Mouse (Mus musculus): ENCODE data around the gene Eva1b. TPM values are rescaled to one million over a fixed set of nuclear protein-coding genes. Genes with fewer than 3 reads are reported as not detected.

Gene Eva1b
- polyA plus RNA-seq, 1 experiment from 2014 or later, result 10.0 TPM

DNA sequence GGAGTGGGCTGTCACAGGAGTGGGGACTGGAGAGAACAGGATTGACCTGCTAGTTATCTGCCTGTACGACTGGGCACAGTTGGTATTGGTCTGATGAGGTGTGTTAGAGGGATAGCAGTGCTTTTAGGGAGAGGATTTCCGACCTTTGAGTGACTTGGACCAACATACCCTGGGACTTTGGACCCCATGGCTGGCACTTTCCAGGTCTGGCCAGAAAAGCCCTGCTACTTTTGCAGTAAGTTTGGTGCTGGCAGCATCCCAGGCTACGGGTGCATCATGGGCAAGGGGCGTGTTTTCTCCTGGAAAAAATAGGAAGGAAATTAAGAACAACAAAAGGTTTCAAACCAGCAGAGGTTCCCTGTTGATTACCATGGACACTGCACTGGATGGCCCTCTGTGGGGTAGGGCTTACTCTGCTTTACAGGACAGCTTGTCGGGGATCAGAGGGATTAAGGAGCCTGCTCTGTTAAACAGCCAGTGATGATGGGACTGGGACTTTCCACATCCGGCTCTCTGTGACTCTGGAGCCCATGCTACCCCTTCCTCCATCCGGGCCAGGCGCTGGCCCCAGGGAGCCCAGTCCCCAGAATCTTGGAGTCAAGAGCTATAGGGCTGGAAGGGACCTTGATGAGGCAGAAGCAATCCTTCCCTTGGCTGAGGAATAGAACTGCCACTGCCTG, 39.3 kb upstream of the Eva1b start:
- Histone ChIP-seq H3K27me3 (ENCODE audit: control insufficient read depth, insufficient read depth, low read depth, low read length) (no peaks in the 10 kb centered on the region), H3K9ac (ENCODE audit: low read depth, low read length) (no peak overlapping the region), H3K4me2 (ENCODE audit: low read length) (no peak overlapping the region), H3K4me3 (ENCODE audit: low read depth, low read length) (no peak overlapping the region), H3K27ac (ENCODE audit: low read length) (no peak overlapping the region), H3K4me1 (ENCODE audit: control insufficient read depth, insufficient read depth, low read length) (peaks cover 44% of the 10 kb centered on the region), H3K36me3 (ENCODE audit: control insufficient read depth, insufficient read depth, low read length) (no peaks in the 10 kb centered on the region), H3K9me3 (replicated peaks; ENCODE audit: control insufficient read depth, low read length, poor library complexity, severe bottlenecking) (no peaks in the 10 kb centered on the region)
- WGBS, result 23% methylated on average over 8 of the region's 8 CpGs
- no peak for ATAC-seq

DNA sequence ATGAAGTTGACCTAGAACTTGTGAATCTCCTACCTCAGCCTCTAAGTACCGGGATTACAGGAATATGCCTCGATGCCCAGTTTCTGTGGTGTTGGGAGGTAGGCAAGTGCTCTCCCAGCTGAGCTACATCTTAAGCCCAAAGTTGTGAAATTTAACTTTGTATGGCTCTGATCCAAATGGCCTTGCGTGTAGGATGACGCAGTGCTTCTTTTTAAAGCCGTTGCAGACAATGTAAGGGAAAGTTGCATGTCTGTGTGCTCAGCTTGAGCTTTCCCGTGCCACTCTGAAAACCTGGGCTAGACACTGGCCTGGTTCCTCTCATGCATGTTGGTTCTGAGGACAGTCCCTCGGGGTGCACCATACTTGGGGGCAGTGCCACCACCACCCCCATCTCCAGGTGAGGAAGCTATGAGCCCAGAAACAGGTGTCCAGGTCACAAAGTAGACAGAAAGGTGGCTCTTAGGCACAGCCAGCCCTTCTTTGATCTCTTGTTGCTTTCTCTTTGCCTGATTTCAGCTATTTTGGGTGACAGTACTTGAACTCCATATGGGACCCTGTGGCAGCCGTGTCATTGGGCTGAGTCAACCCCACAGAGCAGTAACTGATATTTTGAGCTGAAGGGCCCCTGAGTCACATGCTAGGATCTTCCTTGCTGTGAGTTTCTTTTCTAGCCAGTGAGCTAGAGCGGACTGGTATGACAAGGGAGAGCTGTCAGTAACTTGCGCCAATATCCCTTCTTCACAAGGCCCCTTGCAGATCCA, 37.8 kb upstream of the Eva1b start:
- H3K9ac ChIP-seq (ENCODE audit: low read depth, low read length), result no peak overlapping the region; the same call in 1 of the 2 replicates
- H3K9me3 ChIP-seq (replicated peaks; ENCODE audit: control insufficient read depth, low read length, poor library complexity, severe bottlenecking), result no peaks in the 10 kb centered on the region
- 77% methylated on average over 10 of the region's 10 CpGs for WGBS
- H3K36me3 ChIP-seq (ENCODE audit: control insufficient read depth, insufficient read depth, low read length), result no peaks in the 10 kb centered on the region
- H3K4me1 ChIP-seq (ENCODE audit: control insufficient read depth, insufficient read depth, low read length), result peaks cover 38% of the 10 kb centered on the region
- no peak overlapping the region for H3K4me3 ChIP-seq (ENCODE audit: low read depth, low read length)
- peak overlapping the region; percentile 72 for H3K27ac ChIP-seq (ENCODE audit: low read length)
- ATAC-seq, result no peak
- no peaks in the 10 kb centered on the region for H3K27me3 ChIP-seq (ENCODE audit: control insufficient read depth, insufficient read depth, low read depth, low read length)
- H3K4me2 ChIP-seq (ENCODE audit: low read length), result no peak overlapping the region; the same call in 1 of the 2 replicates

GRCm38 (mm10) chr4:126110374-126111152, 37.0 kb upstream of the Eva1b start:
- H3K4me3 ChIP-seq (ENCODE audit: low read depth, low read length), result no peak overlapping the region
- H3K9ac ChIP-seq (ENCODE audit: low read depth, low read length), result peak overlapping the region; percentile 47
- H3K4me2 ChIP-seq (ENCODE audit: low read length), result peak overlapping the region; percentile 34; the same call in 1 of the 2 replicates
- no peaks in the 10 kb centered on the region for H3K9me3 ChIP-seq (replicated peaks; ENCODE audit: control insufficient read depth, low read length, poor library complexity, severe bottlenecking)
- ATAC-seq, result peak; percentile 64; the same call in 1 of the 2 replicates
- H3K4me1 ChIP-seq (ENCODE audit: control insufficient read depth, insufficient read depth, low read length), result peaks cover 31% of the 10 kb centered on the region
- 5% methylated on average over 12 of the region's 12 CpGs for WGBS
- H3K36me3 ChIP-seq (ENCODE audit: control insufficient read depth, insufficient read depth, low read length), result no peaks in the 10 kb centered on the region
- peak overlapping the region; percentile 72 for H3K27ac ChIP-seq (ENCODE audit: low read length)
- no peaks in the 10 kb centered on the region for H3K27me3 ChIP-seq (ENCODE audit: control insufficient read depth, insufficient read depth, low read depth, low read length)

- no peak for ATAC-seq
- H3K4me1 ChIP-seq (ENCODE audit: control insufficient read depth, insufficient read depth, low read length), result peaks cover 28% of the 10 kb centered on the region
- H3K9ac ChIP-seq (ENCODE audit: low read depth, low read length), result peak overlapping the region; percentile 47
These were observed 36.4 kb upstream of the Eva1b start for GRCm38 (mm10) chr4:126111153-126111549.

DNA sequence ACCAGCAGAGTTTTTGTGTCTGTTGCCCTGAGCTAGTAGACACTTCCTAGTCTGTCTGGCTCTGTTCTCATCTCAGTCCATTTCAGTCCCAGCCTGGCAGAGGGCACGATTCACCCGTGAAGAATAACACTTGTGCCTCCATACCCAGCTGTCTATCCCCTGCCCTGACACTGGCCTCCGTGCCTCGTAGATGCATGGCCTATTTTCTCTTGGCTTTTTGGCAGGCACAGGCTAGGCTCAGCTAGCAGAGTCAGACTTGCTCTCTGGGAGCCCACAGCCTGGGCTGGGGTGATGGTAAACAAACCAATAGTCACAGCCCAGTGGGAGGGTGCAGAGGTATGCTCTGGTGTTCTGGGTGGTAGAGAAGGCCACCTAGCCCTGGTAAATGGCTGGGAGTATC, 34.3 kb upstream of the Eva1b start:
- no peak overlapping the region for H3K27ac ChIP-seq (ENCODE audit: low read length)
- H3K4me2 ChIP-seq (ENCODE audit: low read length), result no peak overlapping the region
- no peaks in the 10 kb centered on the region for H3K36me3 ChIP-seq (ENCODE audit: control insufficient read depth, insufficient read depth, low read length)
- ATAC-seq, result no peak
- 76% methylated on average over 4 of the region's 4 CpGs for WGBS
- H3K9me3 ChIP-seq (replicated peaks; ENCODE audit: control insufficient read depth, low read length, poor library complexity, severe bottlenecking), result no peaks in the 10 kb centered on the region
- H3K9ac ChIP-seq (ENCODE audit: low read depth, low read length), result no peak overlapping the region
- H3K27me3 ChIP-seq (ENCODE audit: control insufficient read depth, insufficient read depth, low read depth, low read length), result no peaks in the 10 kb centered on the region
- peaks cover 25% of the 10 kb centered on the region for H3K4me1 ChIP-seq (ENCODE audit: control insufficient read depth, insufficient read depth, low read length)
- no peak overlapping the region for H3K4me3 ChIP-seq (ENCODE audit: low read depth, low read length)

More at GRCm38 (mm10) chr4:126111153-126111549, 36.4 kb upstream of the Eva1b start:
- H3K27me3 ChIP-seq (ENCODE audit: control insufficient read depth, insufficient read depth, low read depth, low read length), result no peaks in the 10 kb centered on the region
- H3K27ac ChIP-seq (ENCODE audit: low read length), result peak overlapping the region; percentile 72
- H3K9me3 ChIP-seq (replicated peaks; ENCODE audit: control insufficient read depth, low read length, poor library complexity, severe bottlenecking), result no peaks in the 10 kb centered on the region
- H3K4me2 ChIP-seq (ENCODE audit: low read length), result peak overlapping the region; percentile 34; the same call in 1 of the 2 replicates
- WGBS, result 14% methylated on average over 7 of the region's 7 CpGs
- no peaks in the 10 kb centered on the region for H3K36me3 ChIP-seq (ENCODE audit: control insufficient read depth, insufficient read depth, low read length)
- no peak overlapping the region for H3K4me3 ChIP-seq (ENCODE audit: low read depth, low read length)

GRCm38 (mm10) chr4:126113943-126114342, 33.6 kb upstream of the Eva1b start:
- Histone ChIP-seq H3K4me1 (ENCODE audit: control insufficient read depth, insufficient read depth, low read length) (peaks cover 20% of the 10 kb centered on the region), H3K9me3 (replicated peaks; ENCODE audit: control insufficient read depth, low read length, poor library complexity, severe bottlenecking) (no peaks in the 10 kb centered on the region), H3K4me2 (ENCODE audit: low read length) (no peak overlapping the region), H3K27ac (ENCODE audit: low read length) (no peak overlapping the region), H3K4me3 (ENCODE audit: low read depth, low read length) (no peak overlapping the region), H3K9ac (ENCODE audit: low read depth, low read length) (no peak overlapping the region), H3K27me3 (ENCODE audit: control insufficient read depth, insufficient read depth, low read depth, low read length) (no peaks in the 10 kb centered on the region), H3K36me3 (ENCODE audit: control insufficient read depth, insufficient read depth, low read length) (no peaks in the 10 kb centered on the region)
- 21% methylated on average over 6 of the region's 6 CpGs for WGBS
- no peak for ATAC-seq

DNA sequence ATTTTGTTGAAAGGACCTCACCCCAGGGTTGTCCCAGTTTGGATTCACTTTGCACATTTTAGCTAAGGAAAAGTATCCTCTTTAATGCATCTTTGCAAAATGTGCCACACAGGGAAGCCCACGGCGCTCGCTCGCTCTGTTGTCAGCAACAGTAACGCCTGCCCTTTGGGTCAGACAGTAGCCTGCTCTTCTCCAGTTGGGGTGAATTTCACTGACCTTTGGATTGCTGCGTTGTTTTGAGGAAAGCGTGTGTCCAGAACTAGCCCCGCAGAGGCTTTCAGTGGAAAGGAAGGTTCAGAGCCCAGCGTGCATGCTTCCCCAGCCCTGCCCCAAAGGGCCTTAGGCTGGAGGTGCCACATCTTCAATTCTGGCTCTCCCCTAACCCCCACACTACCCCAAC, 32.1 kb upstream of the Eva1b start:
- H3K27me3 ChIP-seq (ENCODE audit: control insufficient read depth, insufficient read depth, low read depth, low read length), result no peaks in the 10 kb centered on the region
- H3K4me2 ChIP-seq (ENCODE audit: low read length), result no peak overlapping the region
- peaks cover 12% of the 10 kb centered on the region for H3K4me1 ChIP-seq (ENCODE audit: control insufficient read depth, insufficient read depth, low read length)
- no peak overlapping the region for H3K4me3 ChIP-seq (ENCODE audit: low read depth, low read length)
- no peak overlapping the region for H3K9ac ChIP-seq (ENCODE audit: low read depth, low read length)
- no peak overlapping the region for H3K27ac ChIP-seq (ENCODE audit: low read length)
- no peaks in the 10 kb centered on the region for H3K9me3 ChIP-seq (replicated peaks; ENCODE audit: control insufficient read depth, low read length, poor library complexity, severe bottlenecking)
- 84% methylated on average over 9 of the region's 9 CpGs for WGBS
- no peaks in the 10 kb centered on the region for H3K36me3 ChIP-seq (ENCODE audit: control insufficient read depth, insufficient read depth, low read length)
- no peak for ATAC-seq

DNA sequence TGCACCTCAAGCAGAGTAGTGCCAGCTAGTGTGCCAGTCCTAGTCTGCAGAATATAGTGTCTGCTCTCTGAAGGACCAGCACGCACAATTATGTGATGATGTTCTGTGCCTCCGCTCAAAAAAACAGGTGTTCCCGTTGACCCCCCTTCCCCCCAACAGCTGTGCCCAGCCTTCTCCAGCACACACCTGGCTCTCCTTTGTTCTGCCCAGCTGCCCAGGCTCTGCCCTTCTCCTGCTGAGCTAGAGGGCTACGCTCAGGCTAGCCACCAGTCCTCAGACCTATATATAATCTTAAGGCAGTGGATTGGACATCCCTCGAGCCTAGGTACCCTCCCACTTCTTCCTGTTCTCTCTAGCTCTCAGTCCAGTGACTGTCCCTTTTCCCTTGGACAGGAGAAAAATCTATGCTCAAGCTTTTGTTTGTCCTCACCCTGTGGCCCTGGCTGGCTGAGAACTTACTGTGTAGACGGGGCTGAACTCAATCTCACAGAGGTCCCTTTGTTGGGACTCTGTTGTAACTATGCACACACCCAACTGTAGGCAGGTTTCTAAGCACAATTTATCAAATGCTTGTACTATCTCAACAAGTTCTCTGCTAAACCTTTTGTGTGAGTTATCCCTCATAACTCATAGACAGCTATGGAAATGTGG, 31.5 kb upstream of the Eva1b start:
- no peak overlapping the region for H3K27ac ChIP-seq (ENCODE audit: low read length)
- peaks cover 6% of the 10 kb centered on the region for H3K4me1 ChIP-seq (ENCODE audit: control insufficient read depth, insufficient read depth, low read length)
- H3K9me3 ChIP-seq (replicated peaks; ENCODE audit: control insufficient read depth, low read length, poor library complexity, severe bottlenecking), result no peaks in the 10 kb centered on the region
- peaks cover 4% of the 10 kb centered on the region; the same call in 1 of the 2 replicates for H3K36me3 ChIP-seq (ENCODE audit: control insufficient read depth, insufficient read depth, low read length)
- 78% methylated on average over 6 of the region's 6 CpGs for WGBS
- no peak overlapping the region for H3K4me3 ChIP-seq (ENCODE audit: low read depth, low read length)
- H3K9ac ChIP-seq (ENCODE audit: low read depth, low read length), result no peak overlapping the region
- no peak overlapping the region for H3K4me2 ChIP-seq (ENCODE audit: low read length)
- H3K27me3 ChIP-seq (ENCODE audit: control insufficient read depth, insufficient read depth, low read depth, low read length), result no peaks in the 10 kb centered on the region
- no peak for ATAC-seq
